Mouse (Mus musculus): ENCODE measurements around the gene Shb. TPM values are rescaled to one million over a fixed set of nuclear protein-coding genes. Genes with fewer than 3 reads are reported as not detected.
A peak's percentile ranks its signal among the peaks of the same experiment; 100 is the strongest.

Shb gene
- total and polyA plus RNA-seq, 2 experiments from 2014 or later: 7.4 to 54.8 TPM

- ATAC-seq (ENCODE audit: insufficient read depth, low read depth): no peak
- no peak for DNase-seq (ENCODE audit: low spot score)
- peaks cover 38% of the 10 kb centered on the region for H3K4me1 ChIP-seq (ENCODE audit: control insufficient read depth, insufficient read depth)
- no peak overlapping the region for H3K4me2 ChIP-seq (ENCODE audit: low read depth, low read length)
- H3K27ac ChIP-seq (ENCODE audit: low read depth): peak overlapping the region; percentile 24; the same call in 1 of the 2 replicates
- H3K4me3 ChIP-seq (ENCODE audit: low read depth, low read length): no peak overlapping the region
- no peak overlapping the region for H3K9ac ChIP-seq (replicated peaks; ENCODE audit: low read depth, low read length)
- H3K36me3 ChIP-seq (replicated peaks; ENCODE audit: control insufficient read depth, insufficient read depth, low read length): peaks cover 24% of the 10 kb centered on the region
- H3K9me3 ChIP-seq (replicated peaks; ENCODE audit: control insufficient read depth, low read length): no peaks in the 10 kb centered on the region
- TF ChIP-seq EP300 (IDR thresholded peaks at IDR 0.05; ENCODE audit: low read depth) (no peak), CTCF (IDR thresholded peaks at IDR 0.05; ENCODE audit: low read depth) (no peak)
- no peaks in the 10 kb centered on the region for H3K27me3 ChIP-seq (ENCODE audit: control insufficient read depth, insufficient read depth, low read length)
- 20% methylated on average over 7 of the region's 7 CpGs for WGBS
Observed at GRCm38 (mm10) chr4:45461661-45462060, 70.6 kb downstream of the Shb start.

- ATAC-seq (ENCODE audit: insufficient read depth, low read depth): no peak
- WGBS: 45% methylated on average over 9 of the region's 9 CpGs
- DNase-seq (ENCODE audit: low spot score): no peak
- Histone ChIP-seq H3K4me1 (ENCODE audit: control insufficient read depth, insufficient read depth) (peaks cover 23% of the 10 kb centered on the region), H3K9ac (replicated peaks; ENCODE audit: low read depth, low read length) (no peak overlapping the region), H3K27ac (ENCODE audit: low read depth) (no peak overlapping the region), H3K4me3 (ENCODE audit: low read depth, low read length) (no peak overlapping the region), H3K36me3 (replicated peaks; ENCODE audit: control insufficient read depth, insufficient read depth, low read length) (peaks cover 30% of the 10 kb centered on the region), H3K27me3 (ENCODE audit: control insufficient read depth, insufficient read depth, low read length) (no peaks in the 10 kb centered on the region), H3K9me3 (replicated peaks; ENCODE audit: control insufficient read depth, low read length) (no peaks in the 10 kb centered on the region), H3K4me2 (ENCODE audit: low read depth, low read length) (no peak overlapping the region)
- TF ChIP-seq EP300 (IDR thresholded peaks at IDR 0.05; ENCODE audit: low read depth) (no peak), CTCF (IDR thresholded peaks at IDR 0.05; ENCODE audit: low read depth) (no peak)
Observed at GRCm38 (mm10) chr4:45459375-45459774, 72.9 kb downstream of the Shb start.

- Histone ChIP-seq H3K36me3 (replicated peaks; ENCODE audit: control insufficient read depth, insufficient read depth, low read length) (peaks cover 33% of the 10 kb centered on the region), H3K27ac (ENCODE audit: low read depth) (no peak overlapping the region), H3K4me1 (ENCODE audit: control insufficient read depth, insufficient read depth) (peaks cover 33% of the 10 kb centered on the region), H3K9ac (replicated peaks; ENCODE audit: low read depth, low read length) (no peak overlapping the region), H3K27me3 (ENCODE audit: control insufficient read depth, insufficient read depth, low read length) (no peaks in the 10 kb centered on the region), H3K4me3 (ENCODE audit: low read depth, low read length) (no peak overlapping the region), H3K9me3 (replicated peaks; ENCODE audit: control insufficient read depth, low read length) (no peaks in the 10 kb centered on the region), H3K4me2 (ENCODE audit: low read depth, low read length) (no peak overlapping the region)
- DNase-seq (ENCODE audit: low spot score) (no peak), ATAC-seq (ENCODE audit: insufficient read depth, low read depth) (no peak)
- WGBS: 84% methylated on average over 2 of the region's 2 CpGs
- TF ChIP-seq CTCF (IDR thresholded peaks at IDR 0.05; ENCODE audit: low read depth): no peak
Observed at GRCm38 (mm10) chr4:45457543-45457942, 74.7 kb downstream of the Shb start.

- ATAC-seq (ENCODE audit: insufficient read depth, low read depth): no peak
- Histone ChIP-seq H3K4me3 (ENCODE audit: low read depth, low read length) (no peak overlapping the region), H3K9me3 (replicated peaks; ENCODE audit: control insufficient read depth, low read length) (no peaks in the 10 kb centered on the region), H3K27ac (ENCODE audit: low read depth) (no peak overlapping the region), H3K36me3 (replicated peaks; ENCODE audit: control insufficient read depth, insufficient read depth, low read length) (peaks cover 33% of the 10 kb centered on the region), H3K4me2 (ENCODE audit: low read depth, low read length) (no peak overlapping the region), H3K4me1 (ENCODE audit: control insufficient read depth, insufficient read depth) (peaks cover 33% of the 10 kb centered on the region), H3K9ac (replicated peaks; ENCODE audit: low read depth, low read length) (no peak overlapping the region), H3K27me3 (ENCODE audit: control insufficient read depth, insufficient read depth, low read length) (no peaks in the 10 kb centered on the region)
- 75% methylated on average over 4 of the region's 4 CpGs for WGBS
- no peak for DNase-seq (ENCODE audit: low spot score)
- no peak for TF ChIP-seq EP300 (IDR thresholded peaks at IDR 0.05; ENCODE audit: low read depth)
- TF ChIP-seq CTCF (IDR thresholded peaks at IDR 0.05; ENCODE audit: low read depth): no peak
Observed at GRCm38 (mm10) chr4:45455001-45455400, 77.3 kb downstream of the Shb start.

GRCm38 (mm10) chr4:45453271-45453851 is 78.9 kb downstream of the Shb start:
- no peak for ATAC-seq (ENCODE audit: insufficient read depth, low read depth)
- 65% methylated on average over 3 of the region's 3 CpGs for WGBS
- H3K9me3 ChIP-seq (replicated peaks; ENCODE audit: control insufficient read depth, low read length): no peaks in the 10 kb centered on the region
- H3K4me1 ChIP-seq (ENCODE audit: control insufficient read depth, insufficient read depth): peaks cover 18% of the 10 kb centered on the region; the same call in 1 of the 2 replicates
- H3K36me3 ChIP-seq (replicated peaks; ENCODE audit: control insufficient read depth, insufficient read depth, low read length): peaks cover 31% of the 10 kb centered on the region
- H3K27me3 ChIP-seq (ENCODE audit: control insufficient read depth, insufficient read depth, low read length): no peaks in the 10 kb centered on the region
- H3K4me2 ChIP-seq (ENCODE audit: low read depth, low read length): no peak overlapping the region
- H3K27ac ChIP-seq (ENCODE audit: low read depth): peak overlapping the region; percentile 56; the same call in 1 of the 2 replicates
- no peak overlapping the region for H3K9ac ChIP-seq (replicated peaks; ENCODE audit: low read depth, low read length)
- TF ChIP-seq EP300 (IDR thresholded peaks at IDR 0.05; ENCODE audit: low read depth): no peak
- TF ChIP-seq CTCF (IDR thresholded peaks at IDR 0.05; ENCODE audit: low read depth): no peak
- DNase-seq (ENCODE audit: low spot score): no peak
- H3K4me3 ChIP-seq (ENCODE audit: low read depth, low read length): no peak overlapping the region

- Histone ChIP-seq H3K4me3 (ENCODE audit: low read depth, low read length) (no peak overlapping the region), H3K4me1 (ENCODE audit: control insufficient read depth, insufficient read depth) (peaks cover 18% of the 10 kb centered on the region; the same call in 1 of the 2 replicates), H3K36me3 (replicated peaks; ENCODE audit: control insufficient read depth, insufficient read depth, low read length) (peaks cover 24% of the 10 kb centered on the region), H3K27me3 (ENCODE audit: control insufficient read depth, insufficient read depth, low read length) (no peaks in the 10 kb centered on the region), H3K9me3 (replicated peaks; ENCODE audit: control insufficient read depth, low read length) (no peaks in the 10 kb centered on the region), H3K9ac (replicated peaks; ENCODE audit: low read depth, low read length) (no peak overlapping the region), H3K27ac (ENCODE audit: low read depth) (peak overlapping the region; percentile 56), H3K4me2 (ENCODE audit: low read depth, low read length) (0 out of 2 replicates have a peak overlapping the region, but pooled peaks have one; percentile 3)
- peak; percentile 65 for ATAC-seq (ENCODE audit: insufficient read depth, low read depth)
- 0 out of 2 replicates have a peak, but pooled peaks have one; percentile 3 for TF ChIP-seq CTCF (IDR thresholded peaks at IDR 0.05; ENCODE audit: low read depth)
- TF ChIP-seq EP300 (IDR thresholded peaks at IDR 0.05; ENCODE audit: low read depth): no peak
- WGBS: 54% methylated on average over 7 of the region's 7 CpGs
- peak; percentile 53 for DNase-seq (ENCODE audit: low spot score)
Observed at GRCm38 (mm10) chr4:45452569-45453111, 79.6 kb downstream of the Shb start.

Data from heart, postnatal 0 days (tissue).